Mouse (Mus musculus) R1 (cell line): ENCODE results near the gene Cdca3.

Experiments used
- DNase-seq: peaks from one replicate; pipeline ENCODE4 v3.0.0-alpha.2; 2018; ENCODE audit warnings: low read depth, low spot score

Cdca3 gene

GRCm38 (mm10) chr6:124831649-124832048 is 2.3 kb downstream of the Cdca3 start:
- peak; percentile 74 for DNase-seq

DNA sequence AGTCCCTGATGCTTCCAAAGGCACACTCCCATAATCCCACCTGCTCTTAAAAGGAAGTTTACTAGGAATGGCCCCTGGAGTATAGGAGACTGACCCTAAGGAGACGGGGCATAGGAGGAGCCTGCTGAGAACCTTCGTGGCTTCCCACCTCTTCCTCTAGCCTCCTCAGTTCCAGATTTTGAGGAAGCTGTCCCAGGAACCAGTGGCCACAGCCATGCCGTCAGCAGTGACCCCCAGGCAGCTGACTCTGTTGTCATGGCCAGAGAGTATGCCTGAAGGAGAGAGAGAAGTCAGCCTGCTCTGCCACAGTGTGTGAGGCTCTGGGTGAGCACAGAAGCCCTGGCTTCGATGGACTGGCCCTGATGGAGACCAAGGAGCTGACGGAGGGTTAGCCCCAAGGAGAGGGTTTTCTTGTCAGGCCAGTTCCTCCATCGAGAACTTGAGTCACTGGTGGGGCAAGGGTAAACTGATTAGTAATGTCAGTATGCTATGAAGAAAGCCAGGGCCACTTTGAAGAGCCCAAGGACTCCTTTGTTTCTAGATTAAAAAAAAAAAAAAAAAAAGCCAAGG is 5.2 kb downstream of the Cdca3 start:
- DNase-seq: no peak

GRCm38 (mm10) chr6:124835531-124835930 is 6.2 kb downstream of the Cdca3 start:
- no peak for DNase-seq

- no peak for DNase-seq
Measured at GRCm38 (mm10) chr6:124836411-124836810, 7.1 kb downstream of the Cdca3 start.

DNA sequence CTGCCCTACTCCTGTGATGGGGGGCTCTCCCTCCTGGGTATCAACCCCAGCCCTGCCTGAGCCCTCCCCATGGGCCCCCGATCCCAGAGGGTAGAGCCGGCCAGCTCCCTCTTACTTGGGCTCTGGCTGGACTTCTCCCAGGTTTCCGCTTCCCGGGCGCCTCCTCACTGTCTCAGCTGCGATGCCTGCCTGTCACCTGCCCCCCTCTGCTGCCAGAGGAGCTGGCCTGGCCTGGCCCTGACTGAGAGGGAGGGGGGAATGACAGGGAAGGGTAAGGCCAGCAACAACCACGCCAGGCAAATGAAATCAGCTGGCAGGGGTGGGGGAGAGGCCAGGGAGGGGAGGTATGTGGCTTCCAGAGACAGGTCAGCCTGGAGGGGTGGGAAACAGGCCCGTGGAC is 10.5 kb downstream of the Cdca3 start:
- DNase-seq: no peak

DNA sequence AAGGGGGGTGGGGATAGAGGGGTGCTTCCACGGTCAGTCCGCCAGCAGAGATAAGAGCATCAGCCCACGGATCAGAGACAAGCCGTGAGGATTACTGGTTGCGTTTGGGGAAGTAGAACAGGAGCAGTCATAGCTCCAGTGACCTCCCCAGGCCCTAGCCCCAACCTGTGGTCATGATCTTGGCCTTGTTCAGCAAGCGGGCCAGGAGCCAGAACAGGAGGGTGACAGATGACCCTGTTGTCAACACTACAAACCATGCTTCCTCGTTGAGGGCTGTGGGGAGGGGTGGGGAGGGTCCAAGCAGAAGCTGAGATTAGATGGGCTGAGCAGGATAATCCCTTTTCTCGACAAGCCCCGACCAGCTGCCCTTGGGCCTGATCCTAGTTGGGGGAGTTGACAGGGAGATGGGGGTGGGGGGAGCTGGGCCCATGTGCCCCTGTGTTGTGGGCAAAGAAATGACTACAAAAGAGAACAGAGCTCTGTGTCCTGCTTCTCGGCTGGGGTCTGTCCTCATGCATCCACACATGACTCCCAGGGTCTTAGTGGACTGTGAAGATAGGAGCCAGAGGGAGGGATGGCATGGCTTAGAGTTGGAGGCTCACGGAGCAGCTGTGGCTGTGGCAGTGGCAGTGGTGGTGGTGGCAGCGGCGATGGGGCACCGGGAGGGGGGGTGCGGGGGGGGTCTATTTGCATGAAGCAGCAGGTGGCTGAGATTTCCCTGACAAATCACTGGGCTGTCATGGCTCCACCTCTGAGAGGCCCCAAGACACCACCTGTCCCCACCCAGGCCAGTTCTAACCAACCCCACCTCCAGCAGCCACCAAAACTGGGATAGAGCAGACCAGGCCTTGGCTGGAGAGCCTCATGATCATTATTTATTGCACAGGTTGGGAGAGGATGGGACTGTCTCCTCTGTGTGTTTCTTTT is 11.2 kb downstream of the Cdca3 start, which contains the start of gene Gnb3:
Gene Gnb3 (minus strand): TSS at position 35 of the 927 bp plus-strand sequence.
- DNase-seq: no peak

DNA sequence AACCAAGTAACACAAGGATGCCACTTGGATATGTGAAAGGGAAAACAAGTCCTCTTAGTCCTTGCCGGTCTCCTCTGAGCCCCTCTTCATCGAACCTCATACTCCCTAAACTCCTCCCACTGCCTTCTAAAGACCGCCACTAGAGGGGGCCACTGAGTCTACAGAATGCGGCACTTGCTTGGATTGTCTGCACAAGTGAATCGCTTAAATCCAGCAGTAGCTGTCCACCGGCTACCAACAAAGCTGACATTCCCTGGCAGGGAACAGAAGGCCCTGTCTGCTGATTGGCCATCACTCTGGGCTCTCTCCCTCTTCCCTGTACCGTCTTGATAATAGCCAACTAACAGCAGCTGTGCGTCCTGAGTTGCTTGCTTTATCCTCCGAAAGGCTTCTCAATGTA is 18.0 kb downstream of the Cdca3 start:
- DNase-seq: peak; percentile 97

DNA sequence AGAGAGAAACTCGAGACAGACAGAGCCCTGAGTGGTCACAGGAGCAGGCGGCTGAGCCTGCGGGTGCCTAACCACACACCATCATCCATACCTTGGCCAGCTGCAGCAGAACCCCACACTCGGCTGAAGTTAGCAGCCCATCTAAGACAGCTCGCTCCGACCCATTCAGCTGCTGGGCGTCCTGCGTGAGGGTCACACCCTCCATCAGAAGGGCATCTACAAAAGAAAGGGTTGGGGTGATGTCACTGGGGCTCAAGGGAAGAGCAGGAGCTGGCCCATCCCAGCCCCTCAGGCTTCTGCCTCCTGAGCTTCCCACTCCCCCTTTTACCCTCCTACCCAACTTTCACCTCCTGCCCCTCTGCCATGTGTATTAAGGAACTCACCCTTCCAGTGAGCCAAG is 21.2 kb downstream of the Cdca3 start:
- peak; percentile 76 for DNase-seq

DNA sequence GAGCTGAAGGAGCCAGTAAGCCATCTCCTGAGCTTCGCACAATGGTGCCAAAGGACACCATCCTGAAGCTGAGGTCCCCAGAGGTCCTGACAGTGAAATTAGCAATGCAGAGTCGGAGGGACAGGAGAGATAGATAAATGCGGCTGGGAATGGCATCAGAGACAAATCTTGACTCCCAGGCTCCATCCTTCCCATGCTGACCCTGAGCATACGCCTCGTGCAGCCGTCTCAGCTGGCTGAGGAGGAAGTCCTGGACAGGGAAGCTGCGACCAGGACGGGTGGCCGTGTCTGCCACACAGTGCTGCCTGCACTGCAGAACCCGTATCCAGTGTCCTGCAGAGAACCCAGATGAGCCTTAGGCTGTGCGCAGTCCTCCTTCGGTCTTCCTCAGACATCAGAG is 25.3 kb downstream of the Cdca3 start:
- no peak for DNase-seq

DNA sequence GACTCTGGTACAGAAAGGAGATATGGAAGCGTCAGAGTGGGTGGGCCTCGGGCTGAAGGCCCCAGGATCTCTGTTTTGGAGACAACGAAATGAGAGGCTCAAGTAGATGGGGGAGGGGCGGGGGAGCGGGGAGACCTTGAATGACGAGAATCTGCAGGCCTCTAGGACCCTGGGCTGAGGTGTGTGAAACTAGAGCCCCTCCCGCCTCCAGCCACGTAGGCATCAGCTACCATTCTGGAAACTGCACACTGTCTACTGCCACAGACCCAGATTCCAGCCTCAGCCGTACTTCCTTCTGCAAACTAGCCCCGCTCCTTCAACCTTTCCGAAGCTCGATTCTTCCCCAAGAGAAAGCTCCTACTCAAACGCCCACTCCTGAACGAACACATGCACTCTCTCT is 27.0 kb downstream of the Cdca3 start:
- DNase-seq: no peak

DNA sequence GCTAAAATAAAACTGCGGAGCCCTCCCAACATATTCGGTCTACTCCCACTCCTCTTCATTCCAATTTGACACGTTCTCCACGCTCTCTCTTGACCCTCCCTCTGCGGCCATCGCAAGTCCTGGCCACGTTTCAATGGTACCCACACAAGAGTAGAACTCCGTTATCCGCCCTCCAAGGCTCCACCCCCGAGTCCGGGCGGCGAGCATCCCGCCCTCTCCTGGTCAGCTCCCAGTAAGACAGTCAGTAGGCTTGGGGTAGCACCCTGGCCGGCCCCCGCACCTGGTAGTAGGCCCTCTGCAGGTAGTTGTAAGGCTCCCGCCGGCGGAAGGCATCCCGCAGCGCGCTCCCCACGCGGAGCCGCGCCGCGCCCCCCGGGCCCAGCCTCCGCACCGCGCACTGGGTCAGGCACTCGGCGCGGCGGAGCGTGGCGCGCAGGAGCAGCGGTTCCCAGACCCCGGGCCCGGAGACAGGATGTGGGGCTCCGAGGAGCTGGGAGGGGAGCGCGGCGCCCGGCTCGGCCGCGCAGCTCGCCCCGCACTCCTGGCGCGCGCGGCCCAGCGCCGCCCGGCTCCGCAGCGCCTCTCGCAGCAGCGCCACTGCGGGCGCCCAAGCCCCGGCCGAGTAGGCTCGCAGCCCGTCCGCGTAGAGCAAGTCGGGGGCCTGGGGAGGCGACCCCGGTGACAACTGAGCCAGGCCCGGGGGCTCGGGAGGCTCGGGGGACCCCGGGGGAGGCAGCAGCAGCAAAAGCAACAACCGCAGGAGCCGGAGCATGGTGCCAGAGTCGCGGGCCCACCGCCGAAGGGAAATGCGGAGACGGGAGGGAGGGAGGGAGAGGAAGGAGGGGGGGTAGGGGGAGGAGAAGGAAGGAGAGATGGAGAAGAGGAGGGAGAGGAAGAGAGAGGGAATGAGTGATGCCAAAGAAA is 27.8 kb downstream of the Cdca3 start, which contains the start of gene P3h3:
Gene P3h3 (minus strand): TSS at position 837 of the 924 bp plus-strand sequence.
- DNase-seq: peak; percentile 94

DNA sequence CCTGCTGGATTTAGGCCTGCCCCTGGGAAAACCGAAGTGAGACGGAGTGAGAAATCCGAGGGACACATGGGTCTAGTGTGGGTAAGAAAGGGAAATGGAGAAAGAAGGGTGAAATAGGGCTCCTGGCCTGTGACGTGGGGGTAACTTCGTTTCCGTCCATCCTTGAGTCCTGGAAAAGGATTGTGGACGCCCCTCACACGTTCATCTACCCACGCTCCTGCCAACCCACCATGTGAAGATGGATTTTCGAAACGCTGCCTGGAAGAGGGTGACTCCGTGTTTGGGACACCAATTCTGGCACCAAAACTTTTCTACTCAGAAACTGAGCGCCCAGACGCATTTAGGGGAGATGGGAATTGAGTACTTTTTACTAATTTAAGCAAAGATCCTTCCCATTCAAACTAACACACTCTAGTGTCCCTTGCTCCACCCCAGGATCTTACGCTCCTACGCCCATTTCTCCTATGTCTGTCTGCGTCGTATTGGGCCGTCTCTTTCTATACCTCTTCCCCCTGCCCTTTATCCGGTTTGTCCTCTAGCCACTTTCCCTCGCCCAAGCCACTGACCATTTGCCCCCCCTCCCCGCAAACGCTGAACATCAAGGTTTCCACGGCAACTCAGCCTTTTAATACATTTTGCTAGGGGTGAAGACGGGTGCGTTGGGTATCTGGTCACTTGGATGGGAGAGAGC is 28.6 kb downstream of the Cdca3 start:
- DNase-seq: no peak

GRCm38 (mm10) chr6:124858561-124859318 is 29.4 kb downstream of the Cdca3 start:
- no peak for DNase-seq

- DNase-seq: peak; percentile 75
Measured at GRCm38 (mm10) chr6:124859725-124860124, 30.4 kb downstream of the Cdca3 start.

DNA sequence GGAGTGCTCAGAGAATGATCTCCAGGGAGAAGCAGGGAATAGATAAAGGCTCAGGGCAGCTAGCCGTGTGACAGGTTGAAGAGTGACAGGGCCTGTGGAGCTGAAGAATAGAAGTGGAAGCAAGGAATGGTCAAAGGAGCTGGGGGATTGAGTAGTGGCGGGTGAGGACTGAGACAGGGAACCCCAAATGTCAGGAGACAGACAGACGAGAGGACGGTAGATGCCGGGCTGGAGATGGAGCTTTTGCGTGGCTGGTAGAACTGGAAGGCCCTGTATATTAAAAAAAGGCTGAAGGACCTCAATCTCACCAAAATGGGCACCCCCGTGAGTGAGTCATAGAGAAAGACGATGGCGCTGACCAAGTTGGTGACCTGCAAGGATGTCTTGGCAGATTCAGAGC is 31.2 kb downstream of the Cdca3 start:
- no peak for DNase-seq

DNA sequence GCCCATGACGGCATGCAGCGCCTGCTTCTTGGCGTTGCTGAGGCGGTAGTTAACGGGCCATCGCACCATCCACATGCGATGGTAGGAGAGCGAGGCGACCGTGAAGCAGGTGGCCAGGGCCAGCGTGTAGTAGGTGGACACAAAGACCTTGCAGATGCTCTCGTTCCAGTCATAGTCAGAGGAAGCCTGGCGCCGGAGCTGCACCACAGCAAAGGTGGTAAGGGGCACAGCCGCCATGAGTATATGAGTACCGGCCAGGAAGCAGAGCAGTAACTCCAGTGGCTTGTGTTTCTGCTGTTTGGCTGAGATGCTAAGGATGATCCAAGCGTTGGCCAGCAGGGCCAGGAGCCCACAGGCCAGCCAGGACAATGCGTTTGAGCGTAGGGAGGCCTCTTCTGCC is 31.9 kb downstream of the Cdca3 start:
- DNase-seq: no peak

GRCm38 (mm10) chr6:124861802-124862201 is 32.5 kb downstream of the Cdca3 start:
- no peak for DNase-seq

GRCm38 (mm10) chr6:124862406-124863124 is 33.2 kb downstream of the Cdca3 start:
- DNase-seq: no peak

GRCm38 (mm10) chr6:124863125-124863657 is 33.8 kb downstream of the Cdca3 start:
- DNase-seq: peak; percentile 33
